Mouse (Mus musculus): ENCODE data around the gene Faim2.

Faim2 gene

DNA sequence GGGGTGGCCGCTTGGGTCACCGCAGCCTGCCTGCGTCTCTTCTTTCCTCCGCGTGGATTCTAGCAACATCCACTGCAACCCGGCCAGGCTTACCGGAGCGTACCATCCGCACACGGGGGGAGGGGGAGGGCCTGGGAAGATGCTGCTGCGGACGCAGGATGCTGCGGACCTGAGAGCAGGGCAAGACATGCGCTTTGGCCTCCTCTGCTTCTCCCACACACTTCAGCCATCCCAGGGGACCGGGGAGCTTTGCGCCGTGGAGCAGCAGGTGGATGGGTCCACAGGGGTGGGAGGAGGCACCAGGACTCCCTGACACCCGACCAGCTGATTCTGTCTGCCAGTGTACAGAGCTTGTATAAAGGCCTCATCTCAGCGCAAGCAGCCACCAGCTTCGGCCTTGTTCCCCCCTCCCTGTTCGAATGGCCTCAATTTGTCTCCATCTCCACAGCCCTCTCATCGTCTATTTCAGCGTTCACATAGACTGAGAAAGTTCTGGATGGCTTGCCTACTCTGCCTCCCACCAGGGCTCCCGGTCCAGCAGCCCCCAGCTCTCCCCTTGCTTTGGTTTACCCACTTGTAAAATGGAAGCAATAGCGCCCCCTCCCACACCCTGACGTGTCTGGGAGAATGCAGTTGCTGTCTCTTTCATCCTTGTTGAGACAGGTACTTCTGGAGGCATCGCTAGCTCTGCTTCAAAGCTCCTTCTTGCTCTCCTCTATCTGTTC, at the start of gene Faim2:
Gene Faim2 (minus strand): TSS at position 537 of the 725 bp plus-strand sequence.
- DNase-seq (ENCODE audit: low spot score), result no peak

DNA sequence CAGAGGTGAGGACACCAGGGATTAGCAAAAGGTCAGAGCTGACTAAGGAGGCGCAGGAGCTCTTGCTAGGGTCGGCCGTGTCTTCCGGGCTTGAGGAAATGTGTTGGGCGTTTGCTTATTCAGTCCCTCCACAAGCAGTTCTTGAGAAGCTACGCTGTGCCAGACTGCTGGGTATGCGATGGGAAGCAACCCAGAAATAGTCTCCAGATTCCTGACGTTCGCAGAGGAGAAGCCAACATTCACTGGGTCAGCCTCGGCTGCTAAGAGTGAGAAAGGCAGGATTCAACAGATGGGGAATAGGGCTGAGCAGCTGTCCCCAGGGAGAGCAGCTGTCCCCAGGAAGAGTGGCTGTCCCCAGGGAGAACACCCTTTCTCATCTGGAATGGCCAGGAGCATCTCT, 41.2 kb upstream of the Faim2 start:
- DNase-seq (ENCODE audit: low spot score), result no peak

DNA sequence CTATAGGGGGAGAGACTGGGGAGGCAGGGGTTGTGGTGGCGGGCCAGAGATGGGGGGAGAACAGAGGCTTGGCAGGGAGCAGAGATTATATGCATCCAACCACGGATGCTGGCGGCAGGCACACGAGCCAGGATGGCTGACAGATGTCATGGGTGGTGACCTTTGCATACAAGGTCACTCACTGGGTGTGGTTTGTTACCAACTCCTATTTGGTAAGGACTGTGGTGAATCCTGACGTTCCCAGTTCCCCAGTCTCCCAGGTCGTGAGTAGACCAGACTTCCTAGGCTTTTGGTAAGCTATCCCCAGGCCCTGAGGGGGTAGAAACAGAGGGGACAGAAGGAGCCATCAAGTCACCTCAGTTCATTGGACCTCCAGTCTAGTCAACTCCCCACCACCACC, 40.7 kb upstream of the Faim2 start:
- DNase-seq (ENCODE audit: low spot score), result no peak

DNA sequence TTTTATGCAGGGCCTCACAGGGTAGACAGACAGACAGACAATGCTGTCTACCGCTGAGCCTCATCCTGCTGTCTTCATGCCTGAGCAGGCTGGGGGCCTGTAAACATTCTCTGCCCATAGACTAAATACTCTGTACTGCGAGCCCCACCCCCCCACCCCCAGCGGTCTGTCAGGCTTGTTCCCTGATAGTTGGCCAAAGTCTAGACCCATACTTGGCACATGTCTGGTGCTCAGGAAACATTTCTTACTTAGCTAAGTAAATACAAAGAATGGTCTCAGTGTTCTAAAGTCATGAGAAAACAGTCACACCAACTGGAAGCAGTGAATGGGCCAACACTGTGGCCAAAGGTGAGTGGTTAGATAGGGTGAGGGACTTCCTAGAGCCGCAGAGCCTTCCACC, 39.4 kb upstream of the Faim2 start:
- DNase-seq (ENCODE audit: low spot score), result no peak

DNA sequence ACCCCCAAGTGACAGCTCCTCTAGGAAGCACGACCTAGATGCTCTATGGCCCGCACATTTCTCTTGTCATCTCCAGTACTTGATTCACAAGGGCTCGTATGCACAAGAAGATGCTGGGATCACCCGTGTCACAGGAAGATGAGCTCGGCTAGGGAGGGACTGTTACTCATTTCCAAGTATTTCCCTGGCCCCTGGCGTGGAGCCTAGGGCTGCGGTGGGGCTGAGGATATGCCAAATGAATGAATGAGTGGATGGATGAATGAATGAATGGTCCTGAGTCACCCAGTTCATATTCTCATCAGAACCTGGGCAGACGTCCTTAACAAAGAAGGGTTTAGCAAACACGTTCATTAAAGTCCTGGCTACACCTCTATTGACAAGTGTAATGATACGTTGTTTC, 32.3 kb upstream of the Faim2 start:
- DNase-seq (ENCODE audit: low spot score), result no peak

DNA sequence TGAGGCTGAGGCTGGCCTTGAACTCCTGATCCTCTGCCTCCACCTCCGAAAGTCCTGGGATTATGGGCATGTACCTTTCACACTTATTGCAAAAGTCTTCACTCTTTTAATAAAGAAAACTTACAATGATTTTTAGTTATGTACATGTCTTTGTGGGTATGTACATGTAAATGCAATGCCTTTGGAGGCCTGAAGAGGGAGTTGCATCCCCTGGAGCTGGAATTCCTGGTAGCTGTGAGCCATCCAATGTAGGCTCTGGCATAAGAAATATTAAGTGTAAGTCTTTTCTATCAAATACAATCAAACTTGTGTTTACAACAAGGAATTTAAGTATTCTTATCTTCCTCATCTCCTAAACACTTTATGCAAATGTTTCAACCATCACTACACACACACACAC, 31.0 kb upstream of the Faim2 start:
- no peak for DNase-seq (ENCODE audit: low spot score)

DNA sequence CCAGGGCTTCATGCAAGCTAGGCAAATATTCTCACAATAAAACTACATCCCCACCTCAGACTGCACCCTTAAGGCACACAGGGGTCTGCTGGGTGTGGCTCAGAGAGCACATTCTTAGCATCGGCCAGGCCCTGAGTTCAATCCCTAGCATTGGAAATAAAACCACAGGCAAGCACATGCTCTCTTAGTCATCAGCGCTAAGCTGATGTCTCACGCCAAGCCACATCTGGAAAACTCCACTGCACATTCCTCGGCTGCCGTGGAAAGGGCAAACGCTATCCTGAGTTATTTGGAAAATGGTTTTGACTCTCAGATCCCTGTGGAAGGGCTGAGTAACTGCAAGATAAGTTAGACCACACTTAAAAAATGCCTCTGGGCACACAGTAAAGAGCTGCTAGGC, 25.8 kb upstream of the Faim2 start:
- no peak for DNase-seq (ENCODE audit: low spot score)

DNA sequence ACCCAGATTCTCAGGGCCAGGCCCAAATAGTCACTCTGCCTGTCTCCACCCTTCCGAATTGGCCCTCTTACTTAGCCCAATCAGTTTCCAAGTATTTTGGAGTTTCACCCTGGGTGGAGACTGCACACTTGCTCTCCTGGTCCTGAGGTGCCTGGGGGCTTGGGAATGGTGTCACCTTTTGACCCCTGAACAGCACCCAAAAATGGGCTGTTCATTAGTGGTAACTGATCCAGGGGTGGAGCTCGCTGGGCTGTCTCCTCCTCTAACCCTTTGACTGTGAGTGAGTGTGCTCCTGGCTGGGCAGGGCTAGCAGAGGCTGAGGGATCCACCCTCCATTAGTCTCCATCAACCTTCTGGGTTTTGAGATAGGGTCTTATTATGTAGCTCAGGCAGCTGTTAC, 21.9 kb upstream of the Faim2 start:
- DNase-seq (ENCODE audit: low spot score), result no peak

DNA sequence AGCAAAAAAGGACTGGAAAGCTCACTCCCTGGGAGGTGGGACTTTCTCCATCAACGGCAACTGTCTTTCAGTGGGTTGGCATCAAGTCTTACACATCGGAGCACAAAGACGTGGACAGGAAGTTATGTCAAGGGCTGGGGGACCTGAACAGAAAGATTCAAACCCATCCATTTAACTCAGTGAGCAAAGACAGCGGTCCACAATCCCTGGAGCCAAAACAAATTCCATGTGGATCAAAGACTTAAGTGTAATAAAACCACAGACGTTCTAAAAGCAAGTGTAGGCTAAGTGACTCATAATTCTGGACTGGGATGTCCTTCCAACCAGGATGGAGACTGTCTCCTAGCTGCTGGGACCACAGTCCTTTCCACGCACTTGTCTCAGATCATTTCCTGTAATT, 19.8 kb upstream of the Faim2 start:
- DNase-seq (ENCODE audit: low spot score), result no peak

DNA sequence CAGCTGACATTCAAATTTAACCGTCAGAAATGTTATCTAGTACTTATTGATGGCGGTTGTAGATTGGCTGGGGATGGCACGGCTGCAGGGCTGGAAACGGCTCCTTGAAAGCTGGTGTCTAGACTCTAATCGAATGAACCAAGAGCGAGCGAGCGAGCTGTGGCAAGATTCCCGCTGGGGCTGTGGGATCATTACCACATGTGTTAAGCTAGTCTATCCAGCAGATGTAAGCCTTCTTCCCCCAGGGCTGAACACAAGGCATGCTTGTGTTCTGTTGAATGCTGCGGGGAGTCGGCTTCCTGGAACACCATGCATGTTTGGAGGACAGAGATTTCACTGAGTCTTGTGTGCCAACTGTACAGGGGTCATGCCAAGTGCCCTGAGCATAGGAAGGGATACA, 18.6 kb upstream of the Faim2 start:
- DNase-seq (ENCODE audit: low spot score), result no peak

DNA sequence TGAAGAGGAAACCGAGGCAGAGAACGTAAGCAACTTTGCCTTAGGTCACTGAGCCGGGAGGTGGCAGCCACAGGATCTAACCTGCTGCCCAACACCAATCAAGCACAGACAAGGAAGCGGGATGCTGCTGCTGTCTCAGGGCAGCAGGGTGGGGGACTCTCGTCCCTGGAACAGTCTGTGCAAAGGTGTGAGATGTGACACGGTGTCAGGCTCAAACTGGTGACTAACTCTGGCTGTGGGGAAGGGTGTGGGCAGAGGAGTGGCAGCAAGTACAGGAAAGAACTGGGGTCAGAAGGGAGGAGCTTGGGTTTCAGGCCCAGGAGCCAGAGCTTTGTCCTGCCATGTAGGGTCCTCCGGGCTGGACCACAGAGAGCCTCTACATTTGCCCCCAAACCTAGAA, 16.1 kb upstream of the Faim2 start:
- no peak for DNase-seq (ENCODE audit: low spot score)

DNA sequence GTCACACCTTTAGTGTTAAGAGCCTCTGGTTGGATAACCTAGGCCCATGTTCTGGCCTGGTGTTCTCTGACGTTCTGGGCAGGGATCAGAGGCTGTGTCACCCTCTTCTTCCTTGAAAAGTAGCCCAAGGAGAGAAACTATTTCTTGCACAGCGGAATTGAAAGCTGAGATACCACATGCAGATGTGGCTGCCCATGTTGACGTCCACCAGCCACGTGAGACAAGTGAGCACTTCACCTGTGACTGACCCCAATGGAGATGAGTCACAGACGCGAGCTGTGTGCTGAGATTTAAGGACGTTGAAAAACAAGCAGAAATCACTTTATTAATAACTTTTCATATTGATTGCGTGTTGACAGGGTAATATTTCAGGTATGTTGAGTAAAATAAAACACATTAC, 11.9 kb upstream of the Faim2 start:
- no peak for DNase-seq (ENCODE audit: low spot score)

DNA sequence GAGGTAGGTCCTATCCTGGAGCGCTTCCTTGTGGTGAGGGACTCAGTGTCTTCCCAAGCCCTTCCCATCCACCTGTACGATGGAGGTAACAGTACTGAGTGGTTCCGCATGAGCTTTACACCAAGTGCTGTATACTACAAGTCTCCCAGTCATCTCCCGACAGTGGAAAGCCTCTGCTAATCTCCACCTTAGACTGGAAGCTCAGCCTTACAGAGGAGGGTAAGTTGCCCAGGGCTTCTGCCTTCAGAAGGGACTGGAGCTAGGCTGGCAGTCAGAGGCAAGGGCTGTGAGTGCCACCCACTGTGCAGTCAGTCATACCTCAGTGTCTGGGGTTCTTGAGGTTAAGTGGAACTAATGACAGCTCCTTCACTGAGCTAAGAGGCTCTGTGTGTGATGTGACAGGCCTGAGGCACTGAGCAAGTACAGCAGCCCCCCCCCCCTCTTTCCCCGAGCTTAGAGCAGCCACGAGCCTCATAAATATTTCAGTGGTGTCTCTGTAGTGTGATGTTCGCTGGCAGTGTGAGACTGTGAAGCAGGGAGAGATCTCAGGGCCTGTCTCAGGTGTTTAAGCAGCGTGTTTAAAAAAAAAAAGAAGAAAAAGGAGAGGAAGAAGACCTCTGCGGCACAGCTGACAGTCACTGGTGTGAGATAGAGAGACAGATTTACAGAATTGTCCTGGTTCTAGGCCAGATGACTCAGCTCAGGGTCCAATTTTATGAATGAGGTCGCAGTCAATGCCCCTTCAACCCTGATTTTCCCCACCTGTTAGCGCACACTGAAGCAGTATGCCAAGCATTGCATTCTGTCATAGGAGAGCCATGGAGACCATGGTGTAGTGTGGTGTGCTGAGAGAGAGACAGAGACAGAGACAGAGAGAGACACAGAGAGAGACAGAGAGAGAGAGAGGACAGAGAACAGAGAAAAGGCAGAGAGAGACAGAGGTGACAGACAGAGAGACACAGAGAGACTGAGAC, 9.2 kb upstream of the Faim2 start:
- DNase-seq (ENCODE audit: low spot score), result no peak

DNA sequence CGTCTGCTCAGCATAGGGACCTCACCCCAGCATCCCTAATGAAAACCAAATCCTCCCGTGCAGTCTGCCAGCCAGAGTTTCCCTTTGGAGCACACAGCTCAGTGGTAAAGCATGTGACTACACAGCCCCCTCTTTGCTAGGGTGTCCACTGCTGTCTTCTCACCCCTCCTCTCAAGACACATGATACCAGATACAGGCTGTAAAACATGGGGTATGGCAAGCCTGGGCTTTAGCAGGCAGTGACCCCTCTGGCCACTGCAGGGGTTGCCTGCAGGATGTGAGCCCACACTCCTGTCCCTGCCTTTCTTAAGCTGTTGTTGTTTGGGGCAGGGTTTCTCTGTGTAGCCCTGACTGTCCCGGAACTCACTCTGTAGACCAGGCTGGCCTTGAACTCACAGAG, 4.1 kb upstream of the Faim2 start:
- no peak for DNase-seq (ENCODE audit: low spot score)

DNA sequence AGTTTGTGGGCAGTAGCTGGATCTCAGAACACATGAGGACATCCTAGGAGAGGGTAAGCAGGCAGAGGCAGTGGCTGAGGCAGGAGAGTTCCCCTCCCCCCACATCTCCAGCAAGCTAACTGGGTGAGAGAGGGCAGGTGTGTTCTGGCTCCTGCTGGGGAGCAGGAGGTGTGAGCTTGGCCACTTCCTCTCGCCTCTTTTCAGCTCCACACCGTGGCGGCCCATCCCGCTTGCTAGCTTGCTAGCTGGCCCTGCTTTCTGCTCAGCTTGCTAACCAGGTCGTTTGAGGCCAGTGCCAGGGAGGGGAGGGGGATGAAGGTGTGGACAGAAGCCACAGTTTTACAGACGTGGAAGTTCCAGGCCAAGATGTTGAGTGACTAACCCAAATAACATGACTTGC, 3.2 kb upstream of the Faim2 start:
- no peak for DNase-seq (ENCODE audit: low spot score)

DNA sequence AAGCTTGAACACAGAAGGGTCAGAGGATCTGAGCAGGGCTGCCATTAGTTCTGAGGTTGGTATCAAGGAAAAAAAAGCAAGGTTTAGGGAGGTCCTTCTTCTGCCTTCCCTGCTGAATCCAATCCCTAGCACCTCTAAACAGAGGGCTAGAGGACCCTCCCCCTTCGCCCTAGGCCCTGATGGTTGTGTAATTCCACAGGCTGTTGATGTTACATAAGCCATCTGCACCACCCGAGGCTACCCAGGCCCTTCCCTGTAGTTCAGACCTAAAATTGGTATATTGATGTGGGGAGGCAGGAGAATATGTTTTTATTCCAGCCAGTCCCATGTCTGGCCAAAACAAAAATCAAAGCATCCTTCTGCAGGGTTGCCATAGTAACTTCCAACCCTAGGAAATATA, 1.3 kb downstream of the Faim2 start:
- no peak for DNase-seq (ENCODE audit: low spot score)

DNA sequence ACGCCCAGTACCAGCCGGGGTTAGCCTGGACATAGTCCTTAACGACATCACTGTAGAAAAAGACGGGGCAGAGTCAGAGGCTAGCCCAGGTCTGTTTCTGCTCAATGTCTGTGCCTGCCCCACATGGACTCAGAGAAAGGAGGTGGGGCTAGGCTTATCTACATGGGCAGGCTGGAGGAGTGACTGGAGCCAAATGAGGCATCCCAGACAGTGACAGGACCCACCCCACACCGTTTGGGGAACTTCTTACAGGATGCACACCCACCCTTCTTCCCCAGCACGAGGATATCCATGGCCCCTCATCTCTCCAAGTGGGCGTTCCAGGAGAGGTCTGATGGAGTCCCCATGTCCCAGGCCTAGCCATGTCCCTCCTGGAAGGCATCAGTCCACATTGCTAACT, 7.7 kb downstream of the Faim2 start:
- no peak for DNase-seq (ENCODE audit: low spot score)

DNA sequence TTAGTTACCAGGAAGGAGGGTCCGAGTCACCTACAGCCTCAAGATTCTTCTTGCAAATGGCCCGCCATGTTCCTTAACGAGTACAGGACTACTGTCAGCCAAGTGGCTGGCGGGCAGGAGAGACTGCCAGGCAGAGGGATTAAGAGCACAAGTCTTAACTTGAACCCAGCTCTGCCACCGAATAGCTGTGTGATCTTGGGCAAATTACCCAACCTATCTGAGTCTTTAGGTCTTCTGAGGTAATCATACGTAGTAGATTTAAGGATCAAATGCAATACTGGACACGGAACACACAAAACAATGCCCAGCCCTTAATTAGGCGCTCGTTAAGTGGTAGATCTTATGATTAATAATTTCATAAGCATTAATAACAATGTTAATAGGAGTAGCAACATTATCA, 8.3 kb downstream of the Faim2 start:
- no peak for DNase-seq (ENCODE audit: low spot score)

DNA sequence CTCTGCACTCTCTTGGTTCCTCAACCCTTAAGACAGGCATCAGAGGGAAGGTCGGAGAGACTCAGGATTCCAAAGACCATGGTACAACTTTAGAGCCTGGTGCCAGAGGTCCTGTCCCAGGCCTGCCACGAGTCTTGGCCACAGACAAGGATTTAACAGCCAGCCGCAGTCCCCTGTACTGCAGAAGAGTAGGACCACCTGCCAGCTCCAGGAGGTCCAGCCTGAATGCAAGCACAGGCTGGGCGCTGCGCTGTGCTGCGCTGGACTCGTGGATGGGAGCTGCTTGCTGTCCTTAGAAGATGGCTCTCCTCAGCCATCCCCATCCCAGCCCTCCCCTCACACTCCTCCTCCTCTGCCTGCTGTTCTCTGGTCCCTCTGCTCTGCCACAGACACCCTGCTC, 10.2 kb downstream of the Faim2 start:
- no peak for DNase-seq (ENCODE audit: low spot score)

DNA sequence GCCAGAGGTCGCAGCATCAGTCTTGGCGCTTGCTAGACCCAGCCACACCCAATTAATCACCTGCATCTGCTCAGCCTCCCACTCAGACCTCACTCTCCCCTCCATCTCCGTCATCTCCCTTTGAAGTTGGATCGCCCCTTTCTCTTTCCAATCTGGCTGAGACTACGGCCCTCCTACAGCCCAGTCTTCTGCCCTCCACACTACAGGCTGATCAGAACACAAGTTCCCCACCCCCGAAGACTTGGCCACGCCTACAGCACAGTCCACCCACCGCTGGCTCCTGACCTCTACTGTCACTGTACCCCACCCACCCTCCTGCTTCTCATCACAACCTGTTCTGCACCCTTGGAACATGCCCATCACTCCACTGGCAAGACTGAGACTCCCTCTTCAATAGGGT, 11.2 kb downstream of the Faim2 start:
- DNase-seq (ENCODE audit: low spot score), result no peak

DNA sequence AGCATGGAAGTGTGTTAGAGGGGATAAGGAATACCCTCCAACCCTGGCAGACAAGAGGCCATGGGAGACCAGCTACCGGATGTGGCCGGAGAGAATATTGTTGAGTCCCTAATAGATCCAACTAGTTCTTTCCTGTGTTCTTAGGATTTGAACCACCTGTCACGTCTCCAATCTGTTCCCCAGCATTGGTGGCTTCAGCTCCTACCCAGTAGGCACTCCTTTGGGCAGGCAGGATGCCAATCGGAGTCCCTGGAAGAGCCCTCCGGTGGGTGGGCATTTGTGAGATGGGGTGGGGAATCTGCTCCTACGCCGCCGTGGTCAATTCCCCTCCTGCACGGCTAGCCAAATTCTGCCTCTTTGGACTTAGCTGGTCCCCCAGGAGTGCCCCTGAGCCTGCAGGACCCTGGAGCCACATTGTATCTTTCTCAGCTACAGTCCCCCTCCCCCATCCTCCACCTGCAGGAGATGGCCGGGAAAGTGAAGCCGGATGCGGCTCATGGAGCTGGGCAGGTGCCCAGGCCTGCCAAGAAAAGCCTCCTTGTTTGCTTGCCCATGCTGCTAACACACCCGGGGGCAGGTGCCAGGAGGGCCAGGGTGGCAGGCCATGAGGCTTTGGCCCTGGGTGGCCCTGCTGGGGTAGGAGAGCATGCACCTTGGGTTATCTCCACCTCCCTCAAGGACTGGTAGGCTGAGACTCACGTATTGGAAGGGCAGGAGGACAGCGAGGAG, 16.0 kb downstream of the Faim2 start:
- no peak for DNase-seq (ENCODE audit: low spot score)

DNA sequence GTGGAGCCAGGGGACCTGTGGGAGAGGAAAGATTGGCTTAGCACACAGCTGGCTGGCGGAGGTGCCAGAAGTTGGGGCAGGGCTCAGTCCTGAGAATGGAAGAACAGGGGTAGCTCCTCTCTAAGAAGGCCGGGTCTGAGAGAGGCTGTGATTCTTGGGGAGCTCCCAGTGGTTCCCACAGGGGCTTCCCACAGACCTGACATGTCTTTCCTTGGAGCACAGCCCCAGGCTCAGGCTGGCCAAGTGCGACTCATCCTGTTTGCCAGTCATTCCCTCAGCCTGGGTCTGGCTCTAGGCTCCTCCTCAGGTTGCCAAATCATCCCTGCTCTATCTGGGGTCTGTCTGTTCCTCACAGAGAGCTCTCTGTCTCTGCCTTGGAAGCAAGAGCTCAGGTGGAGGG, 17.3 kb downstream of the Faim2 start:
- no peak for DNase-seq (ENCODE audit: low spot score)

DNA sequence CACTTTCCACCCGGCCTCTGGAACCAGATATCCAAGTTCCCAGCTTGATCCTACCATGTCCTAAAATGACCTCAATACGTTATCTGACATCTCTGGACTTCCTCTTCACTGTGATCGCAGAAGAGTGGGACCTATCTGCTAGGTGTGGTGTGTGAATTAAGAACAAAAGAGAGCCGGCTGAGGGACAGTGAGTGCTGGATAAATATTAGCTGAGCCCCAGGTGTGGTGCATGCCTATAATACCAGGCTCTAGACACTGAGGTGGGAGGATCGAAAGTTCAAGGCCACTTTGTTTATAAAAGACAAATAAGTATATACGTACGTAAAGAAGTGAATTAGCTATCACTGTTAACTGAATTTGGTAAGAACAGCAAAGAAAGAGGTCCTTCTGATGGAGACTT, 18.1 kb downstream of the Faim2 start:
- DNase-seq (ENCODE audit: low spot score), result no peak
